Mouse (Mus musculus) C2C12 (cell line): Measurements from ENCODE around the gene Micu1. TPM values are rescaled to one million over a fixed set of nuclear protein-coding genes. Genes with fewer than 3 reads are reported as not detected.

ENCODE experiments used
- H3K27me3 ChIP-seq: one replicate; pipeline ENCODE4 v1.6.1; 2011; ENCODE audit not compliant: control insufficient read depth, insufficient read depth, insufficient read length
- H3K36me3 ChIP-seq: one replicate; pipeline ENCODE4 v1.6.1; 2011; ENCODE audit not compliant: control insufficient read depth, insufficient read depth
- H3K4me3 ChIP-seq: one replicate; pipeline ENCODE4 v1.5.1; 2011; ENCODE audit warnings: mild to moderate bottlenecking, control low read depth; ENCODE audit not compliant: poor library complexity, insufficient read depth, severe bottlenecking
- H3K79me2 ChIP-seq: one replicate; pipeline ENCODE4 v1.6.1; 2011; ENCODE audit not compliant: control insufficient read depth, insufficient read depth
- H3K79me3 ChIP-seq: one replicate; pipeline ENCODE4 v1.6.1; 2011; ENCODE audit warnings: low read depth, control low read depth
- H3ac ChIP-seq: one replicate; pipeline ENCODE3; 2011; ENCODE audit warnings: low read depth; ENCODE audit not compliant: control insufficient read depth, insufficient read length
- CEBPB ChIP-seq: IDR thresholded peaks from one replicate; pipeline ENCODE4 v1.6.1; 2011; ENCODE audit warnings: low read depth, mild to moderate bottlenecking, control low read depth, moderate library complexity
- CTCF ChIP-seq: IDR thresholded peaks from one replicate; pipeline ENCODE4 v1.5.1; 2011; ENCODE audit not compliant: control insufficient read depth, insufficient read depth, insufficient read length
- FOSL1 ChIP-seq: IDR thresholded peaks from one replicate; pipeline ENCODE4 v1.8.0; 2011; ENCODE audit warnings: mild to moderate bottlenecking, low read length; ENCODE audit not compliant: poor library complexity, insufficient read depth, severe bottlenecking
- MAX ChIP-seq: IDR thresholded peaks from one replicate; pipeline ENCODE4 v1.6.1; 2011; ENCODE audit warnings: mild to moderate bottlenecking, control low read depth
- MYOD1 ChIP-seq: IDR thresholded peaks from one replicate; pipeline ENCODE4 v1.6.1; 2011; ENCODE audit warnings: low read depth; ENCODE audit not compliant: control insufficient read depth, insufficient read length
- MYOG ChIP-seq: IDR thresholded peaks from one replicate; pipeline ENCODE4 v1.6.1; 2011; ENCODE audit not compliant: control insufficient read depth, insufficient read length; ENCODE audit errors: extremely low read depth
- USF1 ChIP-seq: IDR thresholded peaks from one replicate; pipeline ENCODE4 v1.6.1; 2011; ENCODE audit warnings: low read depth, mild to moderate bottlenecking, control low read depth, moderate library complexity
- long read RNA-seq, 2 experiments: library from polyadenylated mRNA; unstranded; transcript quantifications; one replicate each; pipeline ENCODE4 v2.0.0; 2019 to 2020
- polyA plus RNA-seq: library from polyadenylated mRNA; unstranded; fragments of >200 nt; fragmentation: generic; extraction: Trizol; gene quantifications from one replicate; pipeline ENCODE4 v1.2.1, GENCODE M21; 2012; ENCODE audit warnings: missing spikeins

The Micu1 gene
- polyA plus RNA-seq = 90.2 TPM
- long read RNA-seq, experiment 1, transcript Micu1-204 (12 exons, 2,442 nt) = major isoform, 72 of 117 reads
- long read RNA-seq, experiment 1, partial matches to known transcripts = 24 of 117 reads
- long read RNA-seq, experiment 1, other reads (novel, unspliced or antisense) = 16 of 117 reads
- long read RNA-seq, experiment 2, transcript Micu1-203 (5 exons, 1,732 nt) = minor isoform, 8 of 592 reads
- long read RNA-seq, experiment 2, transcript Micu1-204 (12 exons, 2,442 nt) = major isoform, 532 of 592 reads
- long read RNA-seq, experiment 2, partial matches to known transcripts = 15 of 592 reads
- long read RNA-seq, experiment 2, other reads (novel, unspliced or antisense) = 37 of 592 reads

DNA sequence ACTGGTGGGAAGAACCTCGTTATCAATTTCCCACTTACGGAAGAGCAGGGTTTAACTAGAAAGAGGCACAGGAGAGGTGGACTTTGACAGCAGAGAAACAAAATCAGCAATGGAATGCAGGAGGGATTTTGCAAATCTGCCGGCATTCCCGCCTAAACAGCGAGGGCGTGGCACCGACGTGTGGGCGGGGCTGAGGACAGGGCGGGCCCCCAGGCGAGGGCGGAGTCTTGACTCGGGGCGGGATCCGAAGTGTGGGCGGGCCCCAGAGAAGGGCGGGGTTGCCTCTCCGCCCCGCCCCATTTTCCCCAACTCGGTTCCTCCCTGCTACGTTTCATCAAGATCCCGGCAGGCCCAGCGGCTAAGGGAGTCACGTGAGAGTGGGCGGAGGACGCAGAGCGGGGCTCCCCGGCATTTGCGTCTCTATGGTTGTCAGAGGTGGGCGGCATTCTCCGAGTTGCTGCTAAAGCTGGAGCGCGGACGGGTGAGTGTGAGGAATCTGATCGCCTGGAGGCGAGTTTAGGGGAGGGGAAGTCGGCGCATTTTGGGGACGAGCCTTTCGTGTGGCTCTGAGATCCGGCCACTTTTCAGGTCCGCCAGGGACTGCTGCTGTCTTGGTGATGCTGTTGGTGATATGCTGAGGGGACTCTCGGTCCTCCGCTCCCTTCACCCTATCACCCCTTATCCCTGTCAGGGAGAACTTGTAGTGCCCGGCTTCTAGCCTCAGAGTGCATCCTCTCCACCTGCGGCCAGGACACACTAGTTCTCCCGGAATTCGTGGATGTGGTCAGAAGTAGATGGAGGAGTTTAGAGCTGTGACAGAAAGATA is at the start of gene Micu1:
Micu1 (plus strand) TSS at position 271 of the 826 bp plus-strand sequence.
- H3K36me3 ChIP-seq = no peaks in the 10 kb centered on the region
- peaks cover 50% of the 10 kb centered on the region for H3K79me2 ChIP-seq
- peak within 1 kb of the TSS; percentile 54 for H3ac ChIP-seq
- H3K4me3 ChIP-seq = peak within 1 kb of the TSS; percentile 79
- H3K27me3 ChIP-seq = no peaks in the 10 kb centered on the region
- peaks cover 41% of the 10 kb centered on the region for H3K79me3 ChIP-seq
- peak; percentile 92 for TF ChIP-seq USF1
- TF ChIP-seq FOSL1 = no peak
- TF ChIP-seq MAX = no peak
- TF ChIP-seq MYOG = no peak
- TF ChIP-seq CEBPB = peak; percentile 27
- TF ChIP-seq CTCF = no peak

DNA sequence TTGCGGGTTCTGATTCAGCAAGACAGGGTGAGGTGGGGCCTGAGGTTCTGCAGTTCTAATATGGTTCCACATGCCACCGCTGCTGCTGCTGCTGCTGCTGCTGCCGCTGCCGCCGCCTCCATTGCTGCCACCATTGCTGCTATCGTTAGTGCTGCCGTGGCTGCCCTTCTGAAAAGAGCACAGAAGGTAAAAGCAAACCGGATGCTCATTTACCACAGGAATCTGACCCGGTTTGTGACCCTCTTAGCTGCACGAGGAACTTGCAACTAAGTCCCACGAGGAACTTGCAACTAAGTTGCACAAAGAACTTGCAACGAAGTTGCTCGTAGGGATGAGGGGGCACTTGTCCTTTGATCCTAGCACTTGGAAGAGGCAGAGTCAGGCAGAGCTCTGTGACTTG is 45.5 kb upstream of the Micu1 start:
- Histone ChIP-seq H3ac (no peak overlapping the region), H3K36me3 (no peaks in the 10 kb centered on the region), H3K79me3 (no peaks in the 10 kb centered on the region), H3K79me2 (no peaks in the 10 kb centered on the region), H3K4me3 (no peak overlapping the region), H3K27me3 (no peaks in the 10 kb centered on the region)
- TF ChIP-seq CTCF = no peak
- no peak for TF ChIP-seq CEBPB
- no peak for TF ChIP-seq USF1
- TF ChIP-seq FOSL1 = no peak
- TF ChIP-seq MYOG = no peak
- no peak for TF ChIP-seq MAX
- TF ChIP-seq MYOD1 = no peak

DNA sequence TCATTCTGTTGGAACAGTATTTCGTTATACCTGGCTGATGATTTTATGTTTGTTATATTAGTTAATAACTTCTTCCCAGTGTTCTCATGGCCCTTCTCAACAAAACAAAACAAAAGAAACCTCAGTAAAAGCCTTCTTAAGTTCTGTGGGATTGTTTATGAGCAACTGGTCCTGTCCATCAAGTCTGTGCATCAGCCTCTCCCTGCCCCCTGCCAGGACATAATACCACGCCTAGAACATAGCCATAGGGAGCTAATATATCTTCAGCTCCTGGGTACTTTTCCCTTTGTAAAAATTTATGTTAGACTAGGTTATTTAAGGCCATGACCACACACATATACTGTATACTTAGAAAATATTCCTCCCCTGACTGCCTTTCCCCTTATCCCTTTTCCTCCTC is 37.5 kb upstream of the Micu1 start:
- TF ChIP-seq CTCF (no peak), MYOD1 (peak; percentile 86)
- Histone ChIP-seq H3K79me2 (no peaks in the 10 kb centered on the region), H3K27me3 (no peaks in the 10 kb centered on the region), H3K79me3 (no peaks in the 10 kb centered on the region), H3ac (no peak overlapping the region), H3K36me3 (no peaks in the 10 kb centered on the region), H3K4me3 (no peak overlapping the region)

DNA sequence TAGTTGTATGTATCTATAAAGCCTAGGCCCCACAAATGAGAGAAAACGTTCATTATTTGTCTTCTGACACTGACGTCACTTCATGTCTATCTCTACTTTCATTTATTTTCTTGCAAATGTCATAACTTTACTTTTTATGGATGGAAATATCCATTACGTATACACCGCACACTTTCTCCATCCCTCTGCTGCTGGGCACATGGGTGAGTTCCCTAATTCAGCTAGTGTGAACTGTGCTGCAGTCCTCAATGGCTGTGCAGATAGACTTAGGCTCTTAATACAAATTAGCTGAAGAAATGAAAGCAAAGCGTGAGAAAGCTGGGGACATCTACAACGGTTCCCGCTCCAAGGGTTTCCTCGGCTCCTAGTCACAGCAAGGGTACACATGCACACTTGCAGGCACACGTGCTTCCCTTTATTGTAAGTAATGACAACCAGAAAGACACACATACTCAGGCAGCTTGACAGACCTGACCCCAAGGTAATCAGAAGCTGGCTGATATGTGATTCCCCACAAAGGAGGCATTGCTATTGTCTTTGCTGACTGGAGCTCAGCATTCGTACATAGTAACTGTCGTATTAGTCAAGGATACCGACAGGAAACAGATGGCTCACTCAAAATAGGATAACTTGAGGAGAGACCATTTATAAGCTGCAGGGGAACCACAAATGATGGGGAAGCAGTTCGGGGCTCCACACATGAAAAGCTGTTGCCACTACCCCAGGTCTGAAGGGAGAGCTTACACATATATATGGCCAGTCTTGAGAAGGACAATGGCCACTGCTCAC is 36.6 kb upstream of the Micu1 start:
- Histone ChIP-seq H3ac (no peak overlapping the region), H3K79me3 (no peaks in the 10 kb centered on the region), H3K36me3 (no peaks in the 10 kb centered on the region), H3K4me3 (no peak overlapping the region), H3K27me3 (no peaks in the 10 kb centered on the region), H3K79me2 (no peaks in the 10 kb centered on the region)
- no peak for TF ChIP-seq FOSL1

DNA sequence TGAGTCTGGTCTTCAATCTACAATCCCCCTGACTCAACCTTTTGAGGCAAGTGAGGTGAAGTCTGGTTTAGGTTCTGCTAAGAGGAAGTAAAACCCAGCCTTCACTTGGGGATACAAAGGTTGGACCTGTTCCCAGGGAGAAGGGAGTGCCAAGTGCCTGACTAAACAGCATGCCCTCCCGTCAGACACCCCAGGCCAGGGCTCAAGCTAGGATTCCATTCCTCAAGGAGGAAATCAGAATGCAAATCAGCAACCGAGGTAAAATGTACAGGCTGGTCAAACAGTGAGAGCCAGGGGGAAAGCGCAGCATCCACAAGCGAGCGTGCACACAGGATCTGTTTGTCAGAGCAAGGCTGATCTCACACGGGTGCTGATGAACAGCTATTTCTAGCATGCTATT is 34.9 kb upstream of the Micu1 start:
- Histone ChIP-seq H3ac (peak overlapping the region; percentile 27), H3K79me3 (no peaks in the 10 kb centered on the region), H3K36me3 (no peaks in the 10 kb centered on the region), H3K79me2 (no peaks in the 10 kb centered on the region), H3K4me3 (no peak overlapping the region), H3K27me3 (no peaks in the 10 kb centered on the region)
- TF ChIP-seq USF1 (no peak), MAX (no peak), CEBPB (no peak), MYOG (no peak), FOSL1 (no peak), CTCF (no peak), MYOD1 (no peak)

DNA sequence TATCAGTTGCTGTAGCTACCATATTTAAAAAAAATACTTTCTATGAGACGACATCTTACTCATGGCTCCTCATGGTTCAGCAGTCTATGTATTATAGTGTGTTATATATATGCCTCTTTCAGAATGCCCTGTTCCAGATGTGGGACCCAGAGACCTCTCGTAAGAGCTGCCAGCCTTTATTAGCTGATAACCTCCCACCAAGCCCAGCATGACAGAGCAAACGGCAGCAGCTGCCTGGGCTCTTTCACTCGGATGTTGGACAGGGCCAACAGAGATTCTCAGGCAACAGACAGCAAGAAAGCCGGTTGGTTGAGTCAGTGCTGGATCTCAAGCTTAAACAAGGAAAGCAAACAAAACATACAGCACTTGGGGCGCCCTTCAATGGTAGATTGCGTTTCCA is 33.8 kb upstream of the Micu1 start:
- Histone ChIP-seq H3K36me3 (no peaks in the 10 kb centered on the region), H3K79me2 (no peaks in the 10 kb centered on the region), H3K4me3 (no peak overlapping the region), H3ac (no peak overlapping the region), H3K79me3 (no peaks in the 10 kb centered on the region), H3K27me3 (no peaks in the 10 kb centered on the region)
- no peak for TF ChIP-seq CTCF
- no peak for TF ChIP-seq CEBPB
- TF ChIP-seq MYOG = no peak
- TF ChIP-seq USF1 = no peak
- no peak for TF ChIP-seq MAX
- TF ChIP-seq FOSL1 = no peak
- TF ChIP-seq MYOD1 = no peak
